Mouse (Mus musculus): ENCODE measurements at regions not wholly inside any gene's neighbourhood (a gene's known extent, or its start where the extent isn't known, plus 50 kb on each side); places are given as distances from the start of the nearest gene placed in this dataset.

DNA sequence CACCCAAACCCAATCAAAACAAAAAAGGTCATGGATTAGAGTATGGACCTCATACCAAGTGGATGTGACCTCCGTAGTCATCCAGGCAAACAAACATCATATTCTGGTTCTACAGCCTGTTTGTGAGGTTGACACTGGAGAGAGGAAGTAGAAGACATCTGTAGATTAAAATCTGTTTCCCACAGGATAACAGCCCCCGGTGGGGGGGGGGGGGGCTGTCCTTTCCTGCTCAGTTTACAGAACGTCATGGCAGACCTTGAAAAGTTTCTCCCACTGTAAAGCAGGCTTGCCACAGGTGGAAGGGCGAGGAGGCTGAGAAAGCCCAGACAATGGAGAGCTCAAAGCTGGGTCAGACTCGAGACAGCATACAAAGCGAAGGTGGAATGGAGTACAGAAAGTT lies 84.4 kb downstream of the Atp1a1 start:
- Histone ChIP-seq H3K36me3 (ENCODE audit: control insufficient read depth, insufficient read depth) (no peaks in the 10 kb centered on the region), H3K27me3 (ENCODE audit: control insufficient read depth, insufficient read depth, insufficient read length) (no peaks in the 10 kb centered on the region), H3K79me2 (ENCODE audit: control insufficient read depth, insufficient read depth) (no peaks in the 10 kb centered on the region), H3K4me2 (ENCODE audit: low read depth) (no peak overlapping the region), H3K4me3 (no peak overlapping the region), H3ac (ENCODE audit: control insufficient read depth, insufficient read length) (no peak overlapping the region)
- TF ChIP-seq SRF (IDR thresholded peaks at IDR 0.05; ENCODE audit: control insufficient read depth, insufficient read length, low read depth): no peak
- TF ChIP-seq POLR2AphosphoS2 (IDR thresholded peaks at IDR 0.05; ENCODE audit: insufficient read length, low read depth): no peak
- TF ChIP-seq MYOG (IDR thresholded peaks at IDR 0.05; ENCODE audit: control insufficient read depth in 1 of 3, insufficient read depth in 1 of 3, insufficient read length in 2 of 3, low read depth in 2 of 3): no peak
- no peak for TF ChIP-seq TCF12 (IDR thresholded peaks at IDR 0.05; ENCODE audit: insufficient read depth, poor library complexity, severe bottlenecking)
- TF ChIP-seq MYOD1 (IDR thresholded peaks at IDR 0.05; ENCODE audit: control insufficient read depth in 1 of 3, insufficient read length in 2 of 3, low read depth in 2 of 3): no peak
- TF ChIP-seq REST (IDR thresholded peaks at IDR 0.05; ENCODE audit: insufficient read depth, insufficient read length): no peak
- TF ChIP-seq TCF3 (IDR thresholded peaks at IDR 0.05; ENCODE audit: insufficient read length, low read depth): no peak
- TF ChIP-seq CEBPB (IDR thresholded peaks at IDR 0.05; ENCODE audit: insufficient read depth, poor library complexity, severe bottlenecking): no peak

DNA sequence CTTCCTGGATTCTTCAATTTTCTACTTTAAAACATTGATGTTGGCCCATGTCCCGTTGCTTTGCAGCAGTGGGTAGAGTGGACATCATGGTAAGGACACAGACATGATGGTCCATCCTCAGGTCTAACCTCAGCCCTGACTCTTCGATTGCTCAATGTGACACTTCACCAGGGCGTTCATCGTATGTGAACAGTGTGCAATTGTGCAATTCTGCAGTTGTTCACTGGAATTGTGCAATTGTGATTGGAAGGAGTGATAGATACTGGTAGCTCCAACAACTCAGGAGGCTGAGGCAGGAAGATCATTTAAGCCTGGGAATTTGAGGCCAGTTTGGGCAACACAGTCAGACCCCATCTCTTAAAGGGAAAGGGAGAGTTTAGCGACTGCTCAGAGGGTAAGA lies 84.9 kb downstream of the Atp1a1 start:
- Histone ChIP-seq H3K4me3 (no peak overlapping the region), H3K4me2 (ENCODE audit: low read depth) (no peak overlapping the region), H3K27me3 (ENCODE audit: control insufficient read depth, insufficient read depth, insufficient read length) (no peaks in the 10 kb centered on the region), H3K79me2 (ENCODE audit: control insufficient read depth, insufficient read depth) (no peaks in the 10 kb centered on the region), H3ac (ENCODE audit: control insufficient read depth, insufficient read length) (no peak overlapping the region), H3K36me3 (ENCODE audit: control insufficient read depth, insufficient read depth) (no peaks in the 10 kb centered on the region)
- TF ChIP-seq MYOD1 (IDR thresholded peaks at IDR 0.05; ENCODE audit: control insufficient read depth in 1 of 3, insufficient read length in 2 of 3, low read depth in 2 of 3) (no peak), CEBPB (IDR thresholded peaks at IDR 0.05; ENCODE audit: insufficient read depth, poor library complexity, severe bottlenecking) (0 out of 2 replicates have a peak, but pooled peaks have one; percentile 2), POLR2A (IDR thresholded peaks at IDR 0.05; ENCODE audit: insufficient read length, low read depth) (no peak)

DNA sequence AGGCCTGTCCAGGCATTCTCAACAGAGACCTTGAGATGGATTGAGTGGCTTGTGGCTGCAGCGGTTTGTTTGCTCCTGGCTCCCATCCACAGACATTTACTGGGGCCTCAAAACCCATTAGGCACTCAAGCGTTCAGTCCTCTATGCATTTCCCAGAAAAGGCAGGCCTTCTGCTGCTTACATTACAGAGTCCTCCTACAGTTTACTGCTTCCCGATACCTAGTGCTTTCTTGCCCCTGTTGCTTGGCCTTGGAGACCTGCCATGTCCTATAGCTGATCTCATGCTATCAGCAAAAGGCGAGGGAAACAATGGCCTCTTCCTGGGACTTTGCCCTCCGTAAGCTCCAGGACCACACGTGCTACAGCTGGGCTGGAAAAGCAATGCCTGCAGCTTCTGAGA lies 85.7 kb downstream of the Atp1a1 start:
- Histone ChIP-seq H3K4me2 (ENCODE audit: low read depth) (no peak overlapping the region), H3ac (ENCODE audit: control insufficient read depth, insufficient read length) (no peak overlapping the region), H3K36me3 (ENCODE audit: control insufficient read depth, insufficient read depth) (no peaks in the 10 kb centered on the region), H3K27me3 (ENCODE audit: control insufficient read depth, insufficient read depth, insufficient read length) (no peaks in the 10 kb centered on the region), H3K79me2 (ENCODE audit: control insufficient read depth, insufficient read depth) (no peaks in the 10 kb centered on the region), H3K4me3 (no peak overlapping the region)
- no peak for TF ChIP-seq USF1 (IDR thresholded peaks at IDR 0.05; ENCODE audit: low read depth)
- TF ChIP-seq REST (IDR thresholded peaks at IDR 0.05; ENCODE audit: insufficient read depth, insufficient read length): no peak
- no peak for TF ChIP-seq POLR2AphosphoS2 (IDR thresholded peaks at IDR 0.05; ENCODE audit: insufficient read length, low read depth)
- TF ChIP-seq MAX (IDR thresholded peaks at IDR 0.05; ENCODE audit: low read depth): no peak
- TF ChIP-seq MYOD1 (IDR thresholded peaks at IDR 0.05; ENCODE audit: control insufficient read depth in 1 of 3, insufficient read length in 2 of 3, low read depth in 2 of 3): no peak
- TF ChIP-seq POLR2A (IDR thresholded peaks at IDR 0.05; ENCODE audit: insufficient read length, low read depth): no peak
- TF ChIP-seq CEBPB (IDR thresholded peaks at IDR 0.05; ENCODE audit: insufficient read depth, poor library complexity, severe bottlenecking): no peak
- TF ChIP-seq TCF3 (IDR thresholded peaks at IDR 0.05; ENCODE audit: insufficient read length, low read depth): no peak
- TF ChIP-seq SRF (IDR thresholded peaks at IDR 0.05; ENCODE audit: control insufficient read depth, insufficient read length, low read depth): no peak
- TF ChIP-seq TCF12 (IDR thresholded peaks at IDR 0.05; ENCODE audit: insufficient read depth, poor library complexity, severe bottlenecking): no peak
- no peak for TF ChIP-seq MYOG (IDR thresholded peaks at IDR 0.05; ENCODE audit: control insufficient read depth in 1 of 3, insufficient read depth in 1 of 3, insufficient read length in 2 of 3, low read depth in 2 of 3)
- TF ChIP-seq E2F4 (IDR thresholded peaks at IDR 0.05; ENCODE audit: insufficient read depth): no peak

DNA sequence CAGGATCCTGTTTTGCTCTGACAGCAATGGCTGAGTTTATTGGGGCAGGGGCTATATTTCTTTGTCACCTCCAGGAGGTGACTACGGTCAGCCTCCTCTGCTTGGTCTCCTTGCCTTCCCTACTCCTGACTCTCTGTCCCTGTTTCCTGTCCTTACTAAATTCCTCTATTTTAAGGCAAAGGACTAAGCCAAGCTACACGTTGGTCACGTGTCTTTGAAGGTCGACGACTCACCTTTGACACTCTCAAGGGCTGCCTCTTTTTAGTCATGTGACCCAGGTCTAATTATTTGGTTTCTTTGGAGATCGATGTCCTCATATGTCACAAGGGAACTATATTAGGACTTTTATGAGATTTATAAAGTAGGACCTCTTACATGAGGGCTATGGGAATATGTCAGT lies 86.9 kb downstream of the Atp1a1 start:
- TF ChIP-seq POLR2AphosphoS2 (IDR thresholded peaks at IDR 0.05; ENCODE audit: insufficient read length, low read depth): no peak
- TF ChIP-seq MYOG (IDR thresholded peaks at IDR 0.05; ENCODE audit: control insufficient read depth in 1 of 3, insufficient read depth in 1 of 3, insufficient read length in 2 of 3, low read depth in 2 of 3): no peak
- TF ChIP-seq USF1 (IDR thresholded peaks at IDR 0.05; ENCODE audit: low read depth): peak; percentile 21
- Histone ChIP-seq H3K79me2 (ENCODE audit: control insufficient read depth, insufficient read depth) (no peaks in the 10 kb centered on the region), H3K27me3 (ENCODE audit: control insufficient read depth, insufficient read depth, insufficient read length) (no peaks in the 10 kb centered on the region), H3K4me2 (ENCODE audit: low read depth) (no peak overlapping the region), H3ac (ENCODE audit: control insufficient read depth, insufficient read length) (no peak overlapping the region), H3K4me3 (no peak overlapping the region), H3K36me3 (ENCODE audit: control insufficient read depth, insufficient read depth) (no peaks in the 10 kb centered on the region)

DNA sequence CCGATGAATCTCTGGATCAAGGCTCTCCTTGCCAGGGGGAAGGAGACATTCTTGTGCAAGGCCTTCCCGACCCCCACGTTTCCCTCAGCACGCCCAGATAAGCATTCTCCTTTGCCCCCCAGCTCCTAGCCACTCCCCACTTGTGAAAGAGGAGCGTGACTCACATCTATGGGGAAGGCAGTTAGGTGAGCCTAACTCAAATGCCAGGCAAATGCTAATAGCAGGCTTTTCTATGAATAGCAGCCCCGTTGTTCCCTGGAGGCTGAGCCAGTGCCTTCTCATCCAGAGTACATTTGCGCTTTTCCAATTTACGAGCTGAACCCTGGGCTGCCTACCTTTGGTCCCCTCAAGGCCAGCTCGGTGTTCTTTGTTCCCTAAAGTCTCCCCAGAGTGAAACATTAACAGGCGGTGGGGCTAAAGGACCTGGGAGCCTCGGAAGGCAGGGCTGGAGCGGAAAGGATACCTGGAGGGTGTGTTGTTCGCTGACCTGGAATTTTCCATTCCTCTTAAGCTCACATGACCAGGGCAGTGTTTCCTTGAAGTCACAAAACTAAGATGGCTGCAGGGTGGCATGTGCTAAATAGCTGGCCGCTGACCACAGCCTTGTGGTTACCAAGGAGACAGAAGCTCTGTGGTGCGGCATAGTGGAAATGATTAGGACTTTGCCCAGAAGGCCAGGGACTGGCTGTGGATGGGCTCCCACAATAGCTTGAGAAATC lies 87.5 kb downstream of the Atp1a1 start:
- H3K4me2 ChIP-seq (ENCODE audit: low read depth): no peak overlapping the region
- no peaks in the 10 kb centered on the region for H3K27me3 ChIP-seq (ENCODE audit: control insufficient read depth, insufficient read depth, insufficient read length)
- TF ChIP-seq E2F4 (IDR thresholded peaks at IDR 0.05; ENCODE audit: insufficient read depth) (no peak), POLR2AphosphoS2 (IDR thresholded peaks at IDR 0.05; ENCODE audit: insufficient read length, low read depth) (no peak), MAX (IDR thresholded peaks at IDR 0.05; ENCODE audit: low read depth) (no peak), TCF12 (IDR thresholded peaks at IDR 0.05; ENCODE audit: insufficient read depth, poor library complexity, severe bottlenecking) (no peak)
- no peak overlapping the region for H3ac ChIP-seq (ENCODE audit: control insufficient read depth, insufficient read length)
- H3K79me2 ChIP-seq (ENCODE audit: control insufficient read depth, insufficient read depth): no peaks in the 10 kb centered on the region
- no peak overlapping the region for H3K4me3 ChIP-seq
- H3K36me3 ChIP-seq (ENCODE audit: control insufficient read depth, insufficient read depth): no peaks in the 10 kb centered on the region

Measured in myocyte (in vitro differentiated cells).